Mouse (Mus musculus) lung, postnatal 0 days (tissue): ENCODE measurements around the gene Stk38.

Experiments used
- CTCF ChIP-seq: IDR thresholded peaks from 2 replicates; pipeline ENCODE4 v1.5.1; 2016; ENCODE audit warnings: antibody characterized with exemption, mild to moderate bottlenecking
- EP300 ChIP-seq: IDR thresholded peaks from 2 replicates; pipeline ENCODE4 v1.6.1; 2016; ENCODE audit warnings: antibody characterized with exemption, mild to moderate bottlenecking, control low read depth

DNA sequence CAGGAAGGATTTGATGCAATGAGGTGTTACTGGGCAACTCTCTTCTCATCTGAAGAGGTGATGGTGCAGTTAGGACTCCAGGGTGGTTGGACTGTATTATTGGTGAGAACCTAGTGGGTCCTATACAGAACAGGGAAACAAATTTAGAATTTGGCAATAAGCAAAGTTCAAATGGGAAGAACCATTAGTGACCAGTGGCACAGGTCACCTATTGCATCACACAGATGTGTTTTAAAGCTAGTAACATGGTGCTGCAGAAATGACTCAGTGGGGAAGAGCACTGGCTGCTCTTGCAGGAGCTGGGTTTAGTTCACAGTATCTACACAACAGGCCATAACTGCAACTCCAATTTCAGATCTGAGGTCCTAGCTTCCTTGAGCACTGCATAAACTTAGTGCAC, 37.7 kb downstream of the Stk38 start:
- TF ChIP-seq CTCF (no peak), EP300 (no peak)
